Comparison of ENCODE assay signal across 9 mouse cellular contexts in the genomic region with DNA sequence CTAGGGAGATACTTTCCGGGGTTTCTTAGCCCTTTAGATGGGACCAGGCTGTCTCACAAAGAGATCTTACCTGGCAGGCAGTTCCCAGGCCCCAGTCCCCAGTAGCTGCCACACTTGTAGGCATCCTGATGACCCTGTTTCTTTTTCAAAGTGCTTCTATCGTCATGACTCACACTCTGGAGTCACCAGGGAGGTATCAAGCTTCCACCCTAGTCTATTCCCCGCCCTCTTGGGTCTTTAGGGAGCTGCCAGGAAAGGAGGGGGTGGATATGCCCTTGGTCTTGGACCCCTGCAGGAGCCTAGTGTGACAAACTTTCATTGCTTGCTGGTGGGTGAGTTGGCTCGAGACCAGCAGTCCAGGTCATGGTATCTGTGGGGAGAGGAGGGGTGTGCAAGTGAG. TPM values are rescaled to one million over a fixed set of nuclear protein-coding genes. Genes with fewer than 3 reads are reported as not detected.
A peak's percentile ranks its signal among the peaks of the same experiment; 100 is the strongest.
DNase-seq lines count a peak whose midpoint lies in the region; ATAC-seq and TF ChIP-seq lines count a peak whose summit lies in the region.
"Had no signal": no experiment of that assay in that cellular context is flagged by ENCODE, and none has a peak within 500 bp of the region (broad histone marks: within the 10 kb centered on the region; RNA-seq: fewer than 3 reads in every experiment).

No protein-coding gene starts in this region.

- ATAC-seq in kidney, embryonic 15.5 days (replicated peaks; ENCODE audit: low FRiP score): no peak
- no peak for ATAC-seq in embryonic facial prominence, embryonic 12.5 days (ENCODE audit: insufficient number of reproducible peaks, insufficient read depth, low FRiP score, low TSS enrichment)
- ATAC-seq in hindbrain, embryonic 16.5 days: no peak
- no peak for ATAC-seq in neural tube, embryonic 14.5 days (ENCODE audit: low read depth)
- no peak for ATAC-seq in activated CD4-positive, CD25-positive, alpha-beta regulatory T cell, adult 4 months

- H3K4me2 ChIP-seq in kidney, embryonic 15.5 days: peak overlapping the region; percentile 99
- H3K4me2 ChIP-seq in embryonic facial prominence, embryonic 12.5 days (replicated peaks): peak overlapping the region; percentile 99; the same call in 1 of the 2 replicates
- peak overlapping the region; percentile 73 for H3K4me2 ChIP-seq in hindbrain, embryonic 16.5 days (ENCODE audit: low read length)
- peak overlapping the region; percentile 90 for H3K4me2 ChIP-seq in neural tube, embryonic 14.5 days (ENCODE audit: low read depth, low read length)

- peaks cover 30% of the 10 kb centered on the region for H3K27me3 ChIP-seq in kidney, embryonic 15.5 days
- 0 out of 2 replicates have a peak, but pooled peaks cover 2% of the 10 kb centered on the region for H3K27me3 ChIP-seq in kidney, adult 2 months (replicated peaks; ENCODE audit: control insufficient read depth, insufficient read depth, low read length)
- H3K27me3 ChIP-seq in embryonic facial prominence, embryonic 12.5 days: peaks cover 31% of the 10 kb centered on the region
- no peaks in the 10 kb centered on the region for H3K27me3 ChIP-seq in hindbrain, embryonic 16.5 days (replicated peaks; ENCODE audit: control insufficient read depth, insufficient read depth, low read length)
- H3K27me3 ChIP-seq in neural tube, embryonic 14.5 days (ENCODE audit: control insufficient read depth, insufficient read depth, low read length): no peaks in the 10 kb centered on the region

- H3K27ac ChIP-seq in kidney, embryonic 15.5 days: no peak overlapping the region
- no peak overlapping the region for H3K27ac ChIP-seq in kidney, adult 2 months (ENCODE audit: insufficient read depth, low read depth, low read length)
- H3K27ac ChIP-seq in embryonic facial prominence, embryonic 12.5 days: no peak overlapping the region
- H3K27ac ChIP-seq in hindbrain, embryonic 16.5 days (ENCODE audit: low read depth, low read length): no peak overlapping the region
- no peak overlapping the region for H3K27ac ChIP-seq in neural tube, embryonic 14.5 days (ENCODE audit: low read depth, low read length)

- TF ChIP-seq CTCF in kidney, adult 2 months (conservative IDR thresholded peaks at IDR 0.05; ENCODE audit: insufficient read depth, insufficient read length, low read depth, low read length): no peak

- no peak overlapping the region for H3K9ac ChIP-seq in kidney, embryonic 15.5 days
- no peak overlapping the region for H3K9ac ChIP-seq in embryonic facial prominence, embryonic 12.5 days
- peak overlapping the region; percentile 87 for H3K9ac ChIP-seq in hindbrain, embryonic 16.5 days (ENCODE audit: low read depth, low read length)
- no peak overlapping the region; the same call in 1 of the 2 replicates for H3K9ac ChIP-seq in neural tube, embryonic 14.5 days (replicated peaks; ENCODE audit: low read depth, low read length)

- DNase-seq in kidney, adult 2 months: no peak
- DNase-seq in urinary bladder, postnatal 25 days (ENCODE audit: low spot score): no peak
- DNase-seq in urinary bladder, adult 18-20 months (ENCODE audit: low spot score in 2 of 2): no peak
- DNase-seq: cerebellum, adult 8-10 months had no signal

- 41% methylated on average over 4 of the region's 4 CpGs for WGBS in kidney, embryonic 15.5 days
- WGBS in kidney, adult 2 months: 60% methylated on average over 4 of the region's 4 CpGs
- WGBS in embryonic facial prominence, embryonic 12.5 days: 44% methylated on average over 4 of the region's 4 CpGs
- WGBS in hindbrain, embryonic 16.5 days: 42% methylated on average over 4 of the region's 4 CpGs
- 47% methylated on average over 4 of the region's 4 CpGs for WGBS in neural tube, embryonic 14.5 days

- no peaks in the 10 kb centered on the region for H3K9me3 ChIP-seq in kidney, embryonic 15.5 days (replicated peaks)
- H3K9me3 ChIP-seq in embryonic facial prominence, embryonic 12.5 days: no peaks in the 10 kb centered on the region
- H3K9me3 ChIP-seq in hindbrain, embryonic 16.5 days (ENCODE audit: control insufficient read depth, low read length): no peaks in the 10 kb centered on the region
- no peaks in the 10 kb centered on the region for H3K9me3 ChIP-seq in neural tube, embryonic 14.5 days (ENCODE audit: control insufficient read depth, low read length)

- TF ChIP-seq POLR2A in kidney, adult 2 months (IDR thresholded peaks at IDR 0.05; ENCODE audit: low read depth, low read length): no peak

- no peaks in the 10 kb centered on the region for H3K36me3 ChIP-seq in kidney, embryonic 15.5 days
- H3K36me3 ChIP-seq in kidney, adult 2 months (ENCODE audit: control insufficient read depth, insufficient read depth, low read length): no peaks in the 10 kb centered on the region
- H3K36me3 ChIP-seq in embryonic facial prominence, embryonic 12.5 days: no peaks in the 10 kb centered on the region
- H3K36me3 ChIP-seq in hindbrain, embryonic 16.5 days (ENCODE audit: control insufficient read depth, insufficient read depth, low read length): no peaks in the 10 kb centered on the region
- H3K36me3 ChIP-seq in neural tube, embryonic 14.5 days (ENCODE audit: control insufficient read depth, insufficient read depth, low read length): no peaks in the 10 kb centered on the region

- H3K4me3 ChIP-seq in kidney, embryonic 15.5 days (replicated peaks): peak overlapping the region; percentile 66
- no peak overlapping the region for H3K4me3 ChIP-seq in kidney, adult 2 months (ENCODE audit: insufficient read depth, low read depth, low read length)
- no peak overlapping the region for H3K4me3 ChIP-seq in embryonic facial prominence, embryonic 12.5 days
- peak overlapping the region; percentile 88 for H3K4me3 ChIP-seq in hindbrain, embryonic 16.5 days (ENCODE audit: low read length)
- peak overlapping the region; percentile 75; the same call in 1 of the 2 replicates for H3K4me3 ChIP-seq in neural tube, embryonic 14.5 days (ENCODE audit: low read depth, low read length)

- H3K4me1 ChIP-seq in kidney, embryonic 15.5 days: peaks cover 57% of the 10 kb centered on the region
- H3K4me1 ChIP-seq in kidney, adult 2 months (ENCODE audit: control insufficient read depth, insufficient read depth, low read length): no peaks in the 10 kb centered on the region
- H3K4me1 ChIP-seq in embryonic facial prominence, embryonic 12.5 days: peaks cover 24% of the 10 kb centered on the region
- H3K4me1 ChIP-seq in hindbrain, embryonic 16.5 days (ENCODE audit: control insufficient read depth, insufficient read depth, low read depth, low read length): peaks cover 38% of the 10 kb centered on the region
- H3K4me1 ChIP-seq in neural tube, embryonic 14.5 days (ENCODE audit: control insufficient read depth, insufficient read depth, low read length): peaks cover 6% of the 10 kb centered on the region; the same call in 1 of the 2 replicates

RNA-seq across cellular contexts. Expression of a gene that starts 1.7 kb away (rescaled TPM):
- 7.7 and 9.2 TPM in 2 replicates for polyA plus RNA-seq in kidney, embryonic 15.5 days (2015; fragmentation: Nextera tagmentation; extraction: Ambion mirVana)
- 10.7 and 10.9 TPM in 2 replicates for polyA plus RNA-seq in kidney, adult 2 months (2012; rRNA removed)
- polyA plus RNA-seq in embryonic facial prominence, embryonic 12.5 days (2016; fragmentation: Nextera tagmentation; extraction: Ambion mirVana): 7.9 and 8.5 TPM in 2 replicates
- polyA plus RNA-seq in hindbrain, embryonic 16.5 days (2015; fragmentation: Nextera tagmentation; extraction: Ambion mirVana): 31.9 and 33.2 TPM in 2 replicates
- polyA plus RNA-seq in neural tube, embryonic 14.5 days (2014; fragmentation: Nextera tagmentation; extraction: Ambion mirVana): 16.1 and 20.2 TPM in 2 replicates
- under 1 TPM in 1 of 2 experiments, not detected in 1; 0.20 TPM for polyA plus RNA-seq in activated CD4-positive, CD25-positive, alpha-beta regulatory T cell, adult 4 months (2017; shearing (Covaris generic))

Comparison
In these comparisons a context has a peak if more than half of its experiments do, and no peak if none do; other contexts are left out.
1. H3K4me3 ChIP-seq: peak in kidney, embryonic 15.5 days (single experiment), hindbrain, embryonic 16.5 days (single experiment) and neural tube, embryonic 14.5 days (single experiment); none in kidney, adult 2 months (single experiment) and embryonic facial prominence, embryonic 12.5 days (single experiment).
2. Peak in every context shown above with its lines, with median percentiles within 50 percentile points of each other: H3K4me2 ChIP-seq.